Mouse (Mus musculus): ENCODE results near the gene Zfr2.

GRCm38 (mm10) chr10:81221402-81222015, 11.4 kb upstream of the Zfr2 start:
- TF ChIP-seq CTCF (IDR thresholded peaks at IDR 0.05; ENCODE audit: low read depth) (no peak), EP300 (optimal IDR thresholded peaks at IDR 0.05) (no peak)

Data from stomach, postnatal 0 days (tissue).